10 mouse cellular contexts compared by ENCODE assay signal in genomic region chr7:27329981-27330380, GRCm38 (mm10). TPM values are rescaled to one million over a fixed set of nuclear protein-coding genes. Genes with fewer than 3 reads are reported as not detected.
A peak's percentile ranks its signal among the peaks of the same experiment; 100 is the strongest.
DNase-seq lines count a peak whose midpoint lies in the region; ATAC-seq and TF ChIP-seq lines count a peak whose summit lies in the region.
"Had no signal": no experiment of that assay in that cellular context is flagged by ENCODE, and none has a peak within 500 bp of the region (broad histone marks: within the 10 kb centered on the region; RNA-seq: fewer than 3 reads in every experiment).

No protein-coding gene starts in this region.

- DNase-seq in forebrain, embryonic 11.5 days (ENCODE audit: low spot score), result no peak
- no peak for DNase-seq in forebrain, postnatal 0 days
- DNase-seq in left cerebral cortex, adult 2 months (ENCODE audit: extremely low spot score in 1 of 2, low spot score in 2 of 2), result no peak
- DNase-seq in left cerebral cortex, adult 11 months (ENCODE audit: low spot score), result no peak
- no peak for DNase-seq in testis, postnatal 14 days (ENCODE audit: low spot score)
- no peak for DNase-seq in left cerebral cortex, adult 9 months (ENCODE audit: low spot score in 2 of 2)

- no peaks in the 10 kb centered on the region for H3K36me3 ChIP-seq in forebrain, embryonic 11.5 days (ENCODE audit: control insufficient read depth, insufficient read depth, low read length)
- peaks cover 3% of the 10 kb centered on the region; the same call in 1 of the 2 replicates for H3K36me3 ChIP-seq in forebrain, postnatal 0 days (ENCODE audit: insufficient read depth)
- no peaks in the 10 kb centered on the region; the same call in 1 of the 2 replicates for H3K36me3 ChIP-seq in heart, embryonic 16.5 days (ENCODE audit: control insufficient read depth, insufficient read depth)
- H3K36me3 ChIP-seq in myocyte (ENCODE audit: control insufficient read depth, insufficient read depth), result no peaks in the 10 kb centered on the region

- no peak overlapping the region for H3ac ChIP-seq in myocyte (ENCODE audit: control insufficient read depth, insufficient read length)

- H3K79me2 ChIP-seq in myocyte (ENCODE audit: control insufficient read depth, insufficient read depth), result no peaks in the 10 kb centered on the region

- TF ChIP-seq CTCF in forebrain, postnatal 0 days (IDR thresholded peaks at IDR 0.05; ENCODE audit: low read depth), result no peak
- TF ChIP-seq CTCF in left cerebral cortex, adult 2 months (IDR thresholded peaks at IDR 0.05), result no peak

- H3K4me3 ChIP-seq in forebrain, embryonic 11.5 days (ENCODE audit: low read depth, low read length), result no peak overlapping the region
- no peak overlapping the region for H3K4me3 ChIP-seq in forebrain, postnatal 0 days (ENCODE audit: low read depth, low read length)
- peak overlapping the region; percentile 39 for H3K4me3 ChIP-seq in left cerebral cortex, adult 2 months
- peak overlapping the region; percentile 73 for H3K4me3 ChIP-seq in heart, embryonic 16.5 days (ENCODE audit: low read length)
- peak overlapping the region; percentile 35 for H3K4me3 ChIP-seq in myocyte

- no peaks in the 10 kb centered on the region for H3K9me3 ChIP-seq in forebrain, embryonic 11.5 days (ENCODE audit: control insufficient read depth, low read length)
- no peaks in the 10 kb centered on the region for H3K9me3 ChIP-seq in forebrain, postnatal 0 days (ENCODE audit: low read length)
- no peaks in the 10 kb centered on the region for H3K9me3 ChIP-seq in heart, embryonic 16.5 days (replicated peaks; ENCODE audit: control insufficient read depth, low read length)

- H3K27ac ChIP-seq in forebrain, embryonic 11.5 days (ENCODE audit: low read depth, low read length), result no peak overlapping the region
- H3K27ac ChIP-seq in forebrain, postnatal 0 days (ENCODE audit: low read depth, low read length), result no peak overlapping the region
- no peak overlapping the region for H3K27ac ChIP-seq in left cerebral cortex, adult 2 months
- H3K27ac ChIP-seq in heart, embryonic 16.5 days (ENCODE audit: low read length), result no peak overlapping the region

- peak overlapping the region; percentile 42; the same call in 1 of the 2 replicates for H3K4me2 ChIP-seq in forebrain, embryonic 11.5 days (ENCODE audit: low read depth, low read length, severe bottlenecking)
- H3K4me2 ChIP-seq in forebrain, postnatal 0 days (ENCODE audit: low read depth), result no peak overlapping the region
- H3K4me2 ChIP-seq in heart, embryonic 16.5 days (ENCODE audit: low read depth, low read length), result peak overlapping the region; percentile 90
- H3K4me2 ChIP-seq in myocyte (ENCODE audit: low read depth), result peak overlapping the region; percentile 80

- peaks cover 87% of the 10 kb centered on the region for H3K27me3 ChIP-seq in forebrain, embryonic 11.5 days (ENCODE audit: control insufficient read depth, insufficient read depth, low read length)
- H3K27me3 ChIP-seq in forebrain, postnatal 0 days (ENCODE audit: insufficient read depth, low read length), result peaks cover 76% of the 10 kb centered on the region
- peaks cover 78% of the 10 kb centered on the region for H3K27me3 ChIP-seq in heart, embryonic 16.5 days (ENCODE audit: control insufficient read depth, insufficient read depth, low read length)
- no peaks in the 10 kb centered on the region for H3K27me3 ChIP-seq in myocyte (ENCODE audit: control insufficient read depth, insufficient read depth, insufficient read length)

- TF ChIP-seq POLR2A in myocyte (IDR thresholded peaks at IDR 0.05; ENCODE audit: insufficient read length, low read depth), result no peak

- no peak overlapping the region for H3K9ac ChIP-seq in forebrain, embryonic 11.5 days (ENCODE audit: low read length)
- no peak overlapping the region for H3K9ac ChIP-seq in forebrain, postnatal 0 days
- no peak overlapping the region for H3K9ac ChIP-seq in heart, embryonic 16.5 days (ENCODE audit: low read length)

- 24% methylated on average over 17 of the region's 17 CpGs for WGBS in forebrain, embryonic 11.5 days
- WGBS in forebrain, postnatal 0 days, result 25% methylated on average over 17 of the region's 17 CpGs
- 29% methylated on average over 17 of the region's 17 CpGs for WGBS in heart, embryonic 16.5 days

- ATAC-seq in forebrain, embryonic 11.5 days (replicated peaks; ENCODE audit: low FRiP score), result no peak
- no peak for ATAC-seq in forebrain, postnatal 0 days
- no peak for ATAC-seq in heart, embryonic 16.5 days (replicated peaks; ENCODE audit: extremely low read depth, insufficient read depth, low FRiP score)

- H3K4me1 ChIP-seq in forebrain, embryonic 11.5 days (replicated peaks; ENCODE audit: control insufficient read depth, insufficient read depth, low read length), result peaks cover 21% of the 10 kb centered on the region
- H3K4me1 ChIP-seq in forebrain, postnatal 0 days (ENCODE audit: insufficient read depth), result peaks cover 6% of the 10 kb centered on the region; the same call in 1 of the 2 replicates
- H3K4me1 ChIP-seq in heart, embryonic 16.5 days (ENCODE audit: control insufficient read depth, insufficient read depth, low read length), result peaks cover 44% of the 10 kb centered on the region

- intact Hi-C loops in left cerebral cortex, adult 2 months (cut with DNase I), result loop anchor here (2.0 to 10.0 kb wide), 2 partner anchors 27 to 355 kb away; partner anchors contain the start of gene Zfp607b

TF ChIP-seq in myocyte, 11 proteins besides CTCF, POLR2A, EP300 and RAD21:
- no peak for TF ChIP-seq REST (IDR thresholded peaks at IDR 0.05; ENCODE audit: insufficient read depth, insufficient read length)

RNA-seq across cellular contexts. Expression of gene Ltbp4, which starts 7.5 kb away (rescaled TPM):
- 11.9 and 13.0 TPM in 2 replicates for polyA plus RNA-seq in forebrain, embryonic 11.5 days (2014; fragmentation: Nextera tagmentation; extraction: Ambion mirVana)
- total RNA-seq in forebrain, postnatal 0 days (2014; rRNA removed), result 13.4 and 26.7 TPM in 2 replicates
- polyA plus RNA-seq in forebrain, postnatal 0 days (2015; fragmentation: Nextera tagmentation; extraction: Ambion mirVana), result 8.3 and 11.7 TPM in 2 replicates
- total RNA-seq in left cerebral cortex, adult 2 months (2021), result 10 to 100 TPM; 48.1 to 51.2 TPM
- 63.5 and 86.0 TPM in 2 replicates for polyA plus RNA-seq in heart, embryonic 16.5 days (2015; fragmentation: Nextera tagmentation; extraction: Ambion mirVana)
- polyA plus RNA-seq in myocyte (2012; fragmentation: generic; extraction: Trizol), result 32.5 TPM

RNA-seq across cellular contexts. Expression of gene Shkbp1, which starts 25.8 kb away (rescaled TPM):
- polyA plus RNA-seq in forebrain, embryonic 11.5 days (2014; fragmentation: Nextera tagmentation; extraction: Ambion mirVana), result 64.3 and 67.6 TPM in 2 replicates
- 30.2 and 35.6 TPM in 2 replicates for total RNA-seq in forebrain, postnatal 0 days (2014; rRNA removed)
- 31.8 and 33.1 TPM in 2 replicates for polyA plus RNA-seq in forebrain, postnatal 0 days (2015; fragmentation: Nextera tagmentation; extraction: Ambion mirVana)
- 10 to 100 TPM; 23.2 to 40.3 TPM for total RNA-seq in left cerebral cortex, adult 2 months (2021)
- polyA plus RNA-seq in heart, embryonic 16.5 days (2015; fragmentation: Nextera tagmentation; extraction: Ambion mirVana), result 22.3 and 24.1 TPM in 2 replicates
- 18.4 TPM for polyA plus RNA-seq in myocyte (2012; fragmentation: generic; extraction: Trizol)

RNA-seq across cellular contexts. Expression of gene Gm20479, which starts 27.2 kb away (rescaled TPM):
- not detected in 2 replicates for polyA plus RNA-seq in forebrain, embryonic 11.5 days (2014; fragmentation: Nextera tagmentation; extraction: Ambion mirVana)
- not detected in 2 replicates for total RNA-seq in forebrain, postnatal 0 days (2014; rRNA removed)
- polyA plus RNA-seq in forebrain, postnatal 0 days (2015; fragmentation: Nextera tagmentation; extraction: Ambion mirVana), result not detected in 2 replicates
- not detected for total RNA-seq in left cerebral cortex, adult 2 months (2021)
- 0.46 TPM in 1 of 2 replicates, not detected in the other for polyA plus RNA-seq in heart, embryonic 16.5 days (2015; fragmentation: Nextera tagmentation; extraction: Ambion mirVana)
- polyA plus RNA-seq in myocyte (2012; fragmentation: generic; extraction: Trizol), result 0.11 TPM
- total RNA-seq: liver, adult 2 months had no signal
- polyA plus RNA-seq: C2C12; liver, adult 2 months had no signal

Comparison
In these comparisons a context has a peak if more than half of its experiments do, and no peak if none do; other contexts are left out.
1. H3K4me3 ChIP-seq: peak in left cerebral cortex, adult 2 months (single experiment), heart, embryonic 16.5 days (single experiment) and myocyte (single experiment); none in forebrain, embryonic 11.5 days (single experiment) and forebrain, postnatal 0 days (single experiment).